Mouse (Mus musculus): ENCODE data around the gene Pmm1.

DNA sequence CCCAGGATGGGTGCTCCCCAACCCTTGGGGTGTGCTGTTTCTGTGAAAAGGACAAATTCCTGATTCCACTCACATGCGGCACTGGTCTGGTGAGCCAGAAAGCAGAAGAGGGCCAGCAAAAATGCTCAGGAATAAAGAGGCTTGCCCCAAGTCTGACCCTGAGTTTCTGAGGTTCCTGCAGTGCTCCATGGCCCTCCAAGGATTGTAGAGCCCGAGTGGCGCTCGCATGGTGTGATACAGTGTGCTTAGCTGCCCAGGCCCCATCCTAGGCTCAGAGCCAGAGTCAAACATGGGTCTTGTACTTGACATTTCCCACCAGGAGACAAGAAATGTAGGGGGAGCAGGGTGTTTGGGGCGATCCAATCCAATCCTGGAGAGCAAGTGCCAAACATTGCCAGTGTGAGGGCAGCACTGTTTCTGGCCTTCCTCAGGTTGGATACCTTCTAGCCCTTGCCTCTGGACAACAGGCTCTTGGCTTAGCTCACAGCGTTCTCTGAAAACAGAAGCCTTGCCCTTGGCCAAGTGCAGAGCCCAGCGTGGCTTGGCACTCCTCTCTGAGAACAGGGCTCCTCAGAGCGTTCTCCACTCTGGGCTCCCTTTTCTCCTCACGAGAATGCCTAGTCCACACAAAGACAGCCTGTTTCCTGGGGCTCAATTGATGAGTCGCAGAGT, 40.0 kb downstream of the Pmm1 start:
- TF ChIP-seq CTCF (IDR thresholded peaks at IDR 0.05) (no peak), POLR2A (IDR thresholded peaks at IDR 0.05; ENCODE audit: insufficient read depth, low read depth, low read length) (no peak)
